Mouse (Mus musculus): ENCODE data around the gene Klhl42. TPM values are rescaled to one million over a fixed set of nuclear protein-coding genes. Genes with fewer than 3 reads are reported as not detected.

The Klhl42 gene
- total and polyA plus RNA-seq, 2 experiments from 2014 or later: 6.0 to 27.8 TPM

DNA sequence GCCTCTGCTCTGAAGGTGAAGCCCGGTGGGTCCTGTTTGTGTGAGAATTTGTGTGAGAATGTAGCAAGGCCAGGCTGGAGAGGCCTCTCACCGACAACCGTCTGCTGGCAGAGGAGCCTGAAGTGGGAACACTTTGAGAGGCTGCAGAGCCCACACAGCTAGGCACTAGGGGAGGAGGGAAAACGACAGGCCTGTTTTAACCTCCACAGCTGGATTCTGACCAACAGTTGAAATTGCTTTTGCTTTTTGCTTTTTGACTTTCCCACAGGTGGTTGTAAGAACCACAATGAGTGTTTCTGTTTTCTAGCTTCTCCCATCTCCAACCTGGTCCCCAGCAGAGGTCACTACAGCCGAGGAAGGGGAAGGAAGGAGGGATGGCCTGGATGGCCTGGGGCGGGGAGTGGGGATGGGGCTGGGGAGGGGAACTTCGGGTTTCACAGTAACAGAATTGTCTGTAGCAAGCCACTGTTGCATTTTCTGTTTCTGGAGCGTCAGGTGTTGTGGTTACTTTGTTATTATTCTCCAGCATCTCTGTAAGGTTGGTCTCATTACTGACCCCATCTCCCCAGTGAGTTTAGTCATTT lies 6.3 kb downstream of the Klhl42 start:
- no peak for DNase-seq
- TF ChIP-seq CTCF (IDR thresholded peaks at IDR 0.05; ENCODE audit: low read depth): no peak
- no peak overlapping the region for H3K27ac ChIP-seq (ENCODE audit: low read depth, low read length)
- no peak for ATAC-seq
- no peak overlapping the region for H3K4me2 ChIP-seq (ENCODE audit: low read depth)
- no peaks in the 10 kb centered on the region for H3K27me3 ChIP-seq (ENCODE audit: insufficient read depth, low read length)
- peaks cover 8% of the 10 kb centered on the region for H3K36me3 ChIP-seq (ENCODE audit: insufficient read depth)
- no peaks in the 10 kb centered on the region for H3K9me3 ChIP-seq (ENCODE audit: low read length)
- H3K4me3 ChIP-seq (ENCODE audit: low read depth, low read length): no peak overlapping the region
- no peak overlapping the region for H3K9ac ChIP-seq
- WGBS: 56% methylated on average over 8 of the region's 8 CpGs
- H3K4me1 ChIP-seq (ENCODE audit: insufficient read depth): peaks cover 12% of the 10 kb centered on the region; the same call in 1 of the 2 replicates

DNA sequence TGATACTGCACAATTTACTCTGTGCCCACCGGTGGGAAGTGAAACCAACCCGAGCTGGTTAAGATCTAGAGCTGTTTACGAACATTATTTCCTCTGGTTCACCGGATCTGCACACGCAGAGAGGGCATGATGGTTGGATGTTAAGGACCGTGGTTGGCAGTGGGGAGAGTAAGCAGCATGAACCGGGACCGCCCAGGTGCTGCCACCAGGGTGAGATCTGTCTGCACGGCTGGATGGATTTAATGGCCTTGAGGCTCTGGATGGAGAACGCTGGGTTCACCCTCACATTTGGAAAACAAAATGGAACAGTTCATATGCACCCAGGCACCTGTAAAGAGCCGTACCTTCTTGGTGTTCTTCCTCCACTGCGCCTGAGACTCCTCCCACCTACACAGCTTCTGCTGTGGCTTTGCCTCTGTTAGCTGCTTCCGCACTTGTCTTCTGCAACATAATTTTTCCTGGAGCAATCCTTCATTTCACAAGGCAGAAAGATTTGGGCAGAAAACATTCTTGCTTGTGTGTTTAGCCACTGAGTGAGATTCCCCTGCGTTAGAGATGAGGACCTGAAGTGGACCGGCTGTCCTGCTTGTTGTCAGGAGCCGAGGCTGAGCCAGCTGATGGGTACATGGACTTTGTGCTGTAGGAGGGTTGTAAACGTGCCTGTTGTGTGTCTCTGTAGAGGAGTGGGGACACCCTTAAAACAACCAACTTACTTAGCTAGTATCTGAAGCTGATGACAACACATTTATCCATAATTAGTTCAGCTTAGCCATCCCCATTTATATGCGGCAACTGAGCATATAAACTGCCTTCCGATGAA lies 8.5 kb downstream of the Klhl42 start:
- no peak for TF ChIP-seq CTCF (IDR thresholded peaks at IDR 0.05; ENCODE audit: low read depth)
- ATAC-seq (no peak), DNase-seq (no peak)
- 83% methylated on average over 19 of the region's 19 CpGs for WGBS
- H3K4me2 ChIP-seq (ENCODE audit: low read depth): no peak overlapping the region
- H3K9me3 ChIP-seq (ENCODE audit: low read length): no peaks in the 10 kb centered on the region
- no peaks in the 10 kb centered on the region for H3K27me3 ChIP-seq (ENCODE audit: insufficient read depth, low read length)
- H3K9ac ChIP-seq: no peak overlapping the region
- H3K36me3 ChIP-seq (ENCODE audit: insufficient read depth): peaks cover 13% of the 10 kb centered on the region
- no peak overlapping the region for H3K4me3 ChIP-seq (ENCODE audit: low read depth, low read length)
- peaks cover 3% of the 10 kb centered on the region; the same call in 1 of the 2 replicates for H3K4me1 ChIP-seq (ENCODE audit: insufficient read depth)
- no peak overlapping the region for H3K27ac ChIP-seq (ENCODE audit: low read depth, low read length)

DNA sequence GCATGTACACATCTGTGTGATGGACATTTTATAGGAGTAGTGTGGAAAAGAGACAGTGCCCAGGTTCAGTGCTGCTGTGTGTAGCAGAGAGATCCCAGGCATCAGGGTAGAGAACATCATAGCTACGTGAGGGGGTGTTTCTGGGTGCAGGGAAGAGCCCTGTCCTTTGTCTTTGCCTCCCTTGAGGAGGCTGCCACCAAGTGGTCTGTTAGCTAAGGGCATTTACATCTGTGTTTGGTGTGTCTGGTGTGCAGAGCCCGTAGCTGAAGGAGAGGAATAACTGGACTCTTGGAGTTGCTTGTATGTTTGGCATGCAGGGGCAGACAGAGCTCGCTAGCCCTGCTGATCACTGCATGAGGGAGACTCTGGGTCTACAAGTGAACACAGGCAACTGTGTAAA lies 11.1 kb downstream of the Klhl42 start:
- Histone ChIP-seq H3K4me3 (ENCODE audit: low read depth, low read length) (no peak overlapping the region), H3K9me3 (ENCODE audit: low read length) (no peaks in the 10 kb centered on the region), H3K36me3 (ENCODE audit: insufficient read depth) (peaks cover 12% of the 10 kb centered on the region), H3K4me1 (ENCODE audit: insufficient read depth) (no peaks in the 10 kb centered on the region), H3K27me3 (ENCODE audit: insufficient read depth, low read length) (no peaks in the 10 kb centered on the region), H3K9ac (no peak overlapping the region), H3K4me2 (ENCODE audit: low read depth) (no peak overlapping the region), H3K27ac (ENCODE audit: low read depth, low read length) (no peak overlapping the region)
- ATAC-seq (no peak), DNase-seq (no peak)
- 0 out of 2 replicates have a peak, but pooled peaks have one; percentile 24 for TF ChIP-seq CTCF (IDR thresholded peaks at IDR 0.05; ENCODE audit: low read depth)
- WGBS: 84% methylated on average over 3 of the region's 3 CpGs

- peaks cover 31% of the 10 kb centered on the region for H3K36me3 ChIP-seq (ENCODE audit: insufficient read depth)
- H3K4me3 ChIP-seq (ENCODE audit: low read depth, low read length): no peak overlapping the region
- DNase-seq (no peak), ATAC-seq (no peak)
- no peak for TF ChIP-seq CTCF (IDR thresholded peaks at IDR 0.05; ENCODE audit: low read depth)
- no peak overlapping the region for H3K4me2 ChIP-seq (ENCODE audit: low read depth)
- H3K4me1 ChIP-seq (ENCODE audit: insufficient read depth): no peaks in the 10 kb centered on the region
- no peaks in the 10 kb centered on the region for H3K9me3 ChIP-seq (ENCODE audit: low read length)
- WGBS: 92% methylated on average over 1 of the region's 1 CpGs
- no peak overlapping the region for H3K27ac ChIP-seq (ENCODE audit: low read depth, low read length)
- no peak overlapping the region for H3K9ac ChIP-seq
- H3K27me3 ChIP-seq (ENCODE audit: insufficient read depth, low read length): no peaks in the 10 kb centered on the region
Observed at GRCm38 (mm10) chr6:147105529-147105928, 14.3 kb downstream of the Klhl42 start.

GRCm38 (mm10) chr6:147106716-147107115 lies 15.5 kb downstream of the Klhl42 start:
- Histone ChIP-seq H3K27me3 (ENCODE audit: insufficient read depth, low read length) (no peaks in the 10 kb centered on the region), H3K36me3 (ENCODE audit: insufficient read depth) (peaks cover 31% of the 10 kb centered on the region), H3K4me1 (ENCODE audit: insufficient read depth) (no peaks in the 10 kb centered on the region), H3K9me3 (ENCODE audit: low read length) (no peaks in the 10 kb centered on the region), H3K9ac (no peak overlapping the region), H3K27ac (ENCODE audit: low read depth, low read length) (no peak overlapping the region), H3K4me2 (ENCODE audit: low read depth) (no peak overlapping the region), H3K4me3 (ENCODE audit: low read depth, low read length) (no peak overlapping the region)
- 94% methylated on average over 6 of the region's 6 CpGs for WGBS
- ATAC-seq: no peak
- no peak for DNase-seq
- no peak for TF ChIP-seq CTCF (IDR thresholded peaks at IDR 0.05; ENCODE audit: low read depth)

DNA sequence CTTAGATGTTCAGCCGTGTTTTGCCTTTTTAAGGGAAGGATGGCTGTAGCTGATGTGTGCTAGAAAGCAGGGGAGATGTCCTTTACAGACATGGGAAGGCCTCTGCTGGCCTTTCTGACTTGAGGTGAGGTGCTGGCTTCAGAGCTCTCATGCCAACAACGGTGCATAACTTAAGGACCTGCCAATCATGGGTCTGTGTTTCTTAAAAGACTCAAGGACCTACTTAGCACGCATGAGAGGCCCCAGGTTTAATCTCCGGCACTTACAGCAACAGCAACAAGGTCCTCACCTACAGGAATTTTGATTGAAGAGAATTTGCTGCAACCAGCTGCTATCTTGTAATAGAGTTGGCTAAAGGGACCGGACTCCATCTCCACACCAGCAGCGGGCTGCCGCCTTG lies 18.1 kb downstream of the Klhl42 start:
- WGBS: 84% methylated on average over 7 of the region's 7 CpGs
- ATAC-seq (no peak), DNase-seq (no peak)
- Histone ChIP-seq H3K4me3 (ENCODE audit: low read depth, low read length) (no peak overlapping the region), H3K27me3 (ENCODE audit: insufficient read depth, low read length) (no peaks in the 10 kb centered on the region), H3K9me3 (ENCODE audit: low read length) (no peaks in the 10 kb centered on the region), H3K36me3 (ENCODE audit: insufficient read depth) (peaks cover 22% of the 10 kb centered on the region), H3K4me1 (ENCODE audit: insufficient read depth) (no peaks in the 10 kb centered on the region), H3K4me2 (ENCODE audit: low read depth) (no peak overlapping the region), H3K9ac (no peak overlapping the region), H3K27ac (ENCODE audit: low read depth, low read length) (no peak overlapping the region)
- TF ChIP-seq CTCF (IDR thresholded peaks at IDR 0.05; ENCODE audit: low read depth): no peak

DNA sequence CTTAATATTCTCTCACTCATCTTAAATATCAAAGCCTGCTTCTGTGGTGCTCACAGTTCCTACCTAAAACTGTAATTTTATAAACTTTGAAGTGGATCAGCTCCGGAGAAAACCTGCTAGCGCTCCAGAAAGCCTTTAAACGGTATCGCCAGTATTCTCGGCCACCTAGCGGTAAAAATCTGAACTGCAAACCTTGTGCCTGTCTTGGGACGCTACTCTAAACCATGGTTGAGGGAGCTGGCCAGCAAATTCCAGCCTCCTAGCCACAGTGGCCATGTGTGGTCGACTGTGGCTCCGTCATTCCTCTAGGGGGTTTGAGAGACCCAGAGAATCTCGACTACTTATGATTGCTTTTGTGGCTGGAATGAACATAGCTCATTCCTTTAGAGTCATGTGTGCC lies 25.4 kb downstream of the Klhl42 start:
- ATAC-seq (peak; percentile 83), DNase-seq (peak; percentile 88)
- Histone ChIP-seq H3K36me3 (ENCODE audit: insufficient read depth) (no peaks in the 10 kb centered on the region), H3K27me3 (ENCODE audit: insufficient read depth, low read length) (no peaks in the 10 kb centered on the region), H3K4me2 (ENCODE audit: low read depth) (no peak overlapping the region), H3K4me1 (ENCODE audit: insufficient read depth) (no peaks in the 10 kb centered on the region), H3K9me3 (ENCODE audit: low read length) (no peaks in the 10 kb centered on the region), H3K4me3 (ENCODE audit: low read depth, low read length) (no peak overlapping the region), H3K27ac (ENCODE audit: low read depth, low read length) (no peak overlapping the region), H3K9ac (no peak overlapping the region)
- WGBS: 11% methylated on average over 10 of the region's 10 CpGs
- TF ChIP-seq CTCF (IDR thresholded peaks at IDR 0.05; ENCODE audit: low read depth): peak; percentile 86
